Mouse (Mus musculus) liver, embryonic 13.5 days (tissue): ENCODE results near the gene 1700025G04Rik. TPM values are rescaled to one million over a fixed set of nuclear protein-coding genes. Genes with fewer than 3 reads are reported as not detected.

Experiments used
- ATAC-seq: fragments of 200-750 bp; cut with Nextera tagmentation; 2 replicates; pipeline ENCODE4 v1.8.0; 2017; ENCODE audit warnings: low read depth, mild to moderate bottlenecking, moderate number of reproducible peaks, moderate library complexity
- DNase-seq: peaks from one replicate; pipeline ENCODE4 v3.0.0; 2022
- H3K27ac ChIP-seq: fragments of 300-500 bp; sonication (generic); 2 replicates; pipeline ENCODE4 v1.5.1; 2015; ENCODE audit warnings: moderate library complexity, mild to moderate bottlenecking, inconsistent platforms
- H3K27me3 ChIP-seq: fragments of 300-500 bp; sonication (generic); 2 replicates; pipeline ENCODE4 v1.6.1; 2015; ENCODE audit warnings: mild to moderate bottlenecking, inconsistent platforms
- H3K36me3 ChIP-seq: fragments of 300-500 bp; sonication (generic); 2 replicates; pipeline ENCODE4 v1.6.1; 2015; ENCODE audit warnings: mild to moderate bottlenecking, inconsistent platforms
- H3K4me1 ChIP-seq: fragments of 300-500 bp; sonication (generic); replicated peaks from 2 replicates; pipeline ENCODE4 v1.6.1; 2015; ENCODE audit warnings: inconsistent platforms
- H3K4me2 ChIP-seq: fragments of 300-500 bp; sonication (generic); 2 replicates; pipeline ENCODE4 v1.6.1; 2015; ENCODE audit warnings: inconsistent platforms, mild to moderate bottlenecking, moderate library complexity
- H3K4me3 ChIP-seq: fragments of 300-500 bp; sonication (generic); replicated peaks from 2 replicates; pipeline ENCODE4 v1.5.1; 2015; ENCODE audit warnings: mild to moderate bottlenecking, inconsistent platforms
- H3K9ac ChIP-seq: fragments of 300-500 bp; sonication (generic); 2 replicates; pipeline ENCODE4 v1.6.1; 2015; ENCODE audit warnings: mild to moderate bottlenecking, inconsistent platforms
- H3K9me3 ChIP-seq: fragments of 300-500 bp; sonication (generic); replicated peaks from 2 replicates; pipeline ENCODE4 v1.6.1; 2016; ENCODE audit warnings: inconsistent platforms
- WGBS: fragments of 180-500 bp; shearing (Covaris S2); methylation state at CpG from one replicate; pipeline ENCODE4 v1.1.7; 2015; ENCODE audit not compliant: insufficient replicate concordance; 5-methylcytosine and 5-hydroxymethylcytosine counted together
- polyA plus RNA-seq: library from polyadenylated mRNA; unstranded; fragments of >200 nt; fragmentation: Nextera tagmentation; extraction: Ambion mirVana; gene quantifications from 2 replicates; pipeline ENCODE4 v1.2.1, GENCODE M21; 2015

1700025G04Rik gene
- polyA plus RNA-seq, 1 experiment from 2014 or later = 1.8 TPM

- WGBS = 65% methylated on average over 5 of the region's 5 CpGs
Observed at GRCm38 (mm10) chr1:152047416-152047815, 42.5 kb downstream of the 1700025G04Rik start.

DNA sequence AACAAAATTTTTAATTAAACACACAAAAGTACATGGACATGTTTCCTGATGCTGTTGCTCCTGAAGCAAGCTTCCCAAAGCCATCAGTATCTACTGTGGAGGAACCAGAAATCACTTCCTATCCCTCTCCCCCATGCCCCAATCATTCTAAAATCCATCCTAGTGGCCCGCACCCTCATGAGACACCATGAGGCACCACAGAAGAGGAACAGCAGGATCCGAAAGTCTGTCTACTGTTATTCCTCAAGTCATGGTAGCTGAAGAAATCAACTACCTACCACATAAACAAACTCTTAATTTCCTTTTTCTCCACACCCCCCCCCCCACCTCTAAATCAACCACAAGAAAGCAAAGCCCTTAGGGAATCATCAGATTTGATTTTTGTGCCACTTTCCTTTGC lies 46.5 kb downstream of the 1700025G04Rik start:
- Histone ChIP-seq H3K27me3 (no peaks in the 10 kb centered on the region), H3K36me3 (no peaks in the 10 kb centered on the region), H3K27ac (no peak overlapping the region), H3K9me3 (no peaks in the 10 kb centered on the region), H3K4me1 (no peaks in the 10 kb centered on the region), H3K4me2 (no peak overlapping the region), H3K4me3 (no peak overlapping the region), H3K9ac (no peak overlapping the region)
- 77% methylated on average over 2 of the region's 2 CpGs for WGBS
- no peak for DNase-seq
- ATAC-seq = no peak

More at GRCm38 (mm10) chr1:152047416-152047815, 42.5 kb downstream of the 1700025G04Rik start:
- no peak overlapping the region for H3K27ac ChIP-seq
- no peak overlapping the region for H3K4me2 ChIP-seq
- no peak overlapping the region for H3K4me3 ChIP-seq
- ATAC-seq (no peak), DNase-seq (no peak)
- no peaks in the 10 kb centered on the region for H3K27me3 ChIP-seq
- H3K4me1 ChIP-seq = peaks cover 6% of the 10 kb centered on the region; the same call in 1 of the 2 replicates
- H3K9me3 ChIP-seq = no peaks in the 10 kb centered on the region
- no peak overlapping the region for H3K9ac ChIP-seq
- no peaks in the 10 kb centered on the region for H3K36me3 ChIP-seq

GRCm38 (mm10) chr1:152042409-152042808 lies 47.5 kb downstream of the 1700025G04Rik start:
- no peaks in the 10 kb centered on the region for H3K36me3 ChIP-seq
- no peak for ATAC-seq
- no peak overlapping the region for H3K9ac ChIP-seq
- H3K4me1 ChIP-seq = no peaks in the 10 kb centered on the region
- H3K27me3 ChIP-seq = no peaks in the 10 kb centered on the region
- no peak overlapping the region for H3K27ac ChIP-seq
- no peak overlapping the region for H3K4me2 ChIP-seq
- H3K4me3 ChIP-seq = no peak overlapping the region
- 56% methylated on average over 3 of the region's 3 CpGs for WGBS
- H3K9me3 ChIP-seq = no peaks in the 10 kb centered on the region
- no peak for DNase-seq

DNA sequence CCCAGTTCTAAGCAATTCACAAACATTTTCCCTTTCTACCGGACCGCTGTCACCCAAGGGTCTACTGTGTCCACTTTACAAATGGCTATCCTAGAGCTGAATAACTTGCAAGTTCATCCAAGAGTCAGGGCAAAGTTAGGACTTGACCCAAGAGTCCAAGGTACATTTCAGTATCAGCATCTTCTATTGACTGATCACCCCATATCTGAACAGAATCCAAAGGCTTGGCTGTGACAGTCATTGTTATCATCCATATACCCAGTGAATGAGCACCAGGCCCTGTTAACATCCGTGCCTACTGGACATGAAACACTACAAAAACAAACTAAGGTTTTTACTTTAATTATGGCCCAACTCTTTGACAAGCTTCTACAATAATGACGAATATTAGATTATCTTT lies 48.9 kb downstream of the 1700025G04Rik start:
- Histone ChIP-seq H3K4me3 (no peak overlapping the region), H3K9ac (no peak overlapping the region), H3K27me3 (no peaks in the 10 kb centered on the region), H3K4me2 (no peak overlapping the region), H3K9me3 (no peaks in the 10 kb centered on the region), H3K4me1 (no peaks in the 10 kb centered on the region), H3K27ac (no peak overlapping the region), H3K36me3 (no peaks in the 10 kb centered on the region)
- WGBS = 68% methylated on average over 4 of the region's 4 CpGs
- DNase-seq (no peak), ATAC-seq (no peak)

GRCm38 (mm10) chr1:152040053-152040452 lies 49.9 kb downstream of the 1700025G04Rik start:
- no peak overlapping the region for H3K4me3 ChIP-seq
- no peaks in the 10 kb centered on the region for H3K4me1 ChIP-seq
- no peak for DNase-seq
- no peak overlapping the region for H3K27ac ChIP-seq
- H3K36me3 ChIP-seq = no peaks in the 10 kb centered on the region
- no peak for ATAC-seq
- H3K9ac ChIP-seq = no peak overlapping the region
- H3K9me3 ChIP-seq = no peaks in the 10 kb centered on the region
- no peak overlapping the region for H3K4me2 ChIP-seq
- 57% methylated on average over 7 of the region's 7 CpGs for WGBS
- H3K27me3 ChIP-seq = no peaks in the 10 kb centered on the region

DNA sequence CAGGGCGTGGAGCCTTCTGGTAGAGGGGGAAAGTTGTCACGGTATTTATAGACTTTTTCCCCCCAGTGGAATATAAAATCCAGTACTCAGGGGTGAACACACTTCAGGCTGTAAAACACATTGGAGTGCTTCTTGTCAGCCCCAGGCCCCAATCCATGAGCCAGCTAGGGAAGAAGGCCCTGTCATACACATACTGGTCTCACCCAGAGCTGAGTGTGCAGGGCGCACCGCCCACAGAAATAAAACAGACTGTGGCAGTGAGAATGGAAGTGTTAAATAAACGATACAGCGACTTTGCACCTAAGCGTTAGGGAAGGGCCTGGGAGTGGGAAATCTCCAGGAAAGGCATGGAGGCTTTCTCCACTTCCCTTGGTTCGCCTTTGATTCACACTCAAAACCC lies 50.3 kb downstream of the 1700025G04Rik start:
- Histone ChIP-seq H3K4me3 (no peak overlapping the region), H3K4me2 (no peak overlapping the region), H3K27ac (no peak overlapping the region), H3K4me1 (no peaks in the 10 kb centered on the region), H3K9ac (no peak overlapping the region), H3K27me3 (no peaks in the 10 kb centered on the region), H3K36me3 (no peaks in the 10 kb centered on the region), H3K9me3 (no peaks in the 10 kb centered on the region)
- ATAC-seq = no peak
- no peak for DNase-seq
- 71% methylated on average over 8 of the region's 8 CpGs for WGBS

GRCm38 (mm10) chr1:152038086-152038485 lies 51.8 kb downstream of the 1700025G04Rik start:
- WGBS = 49% methylated on average over 9 of the region's 9 CpGs
- Histone ChIP-seq H3K4me2 (no peak overlapping the region), H3K27me3 (no peaks in the 10 kb centered on the region), H3K27ac (no peak overlapping the region), H3K36me3 (no peaks in the 10 kb centered on the region), H3K9me3 (no peaks in the 10 kb centered on the region), H3K4me3 (no peak overlapping the region), H3K4me1 (no peaks in the 10 kb centered on the region), H3K9ac (no peak overlapping the region)
- ATAC-seq = no peak
- DNase-seq = no peak

- Histone ChIP-seq H3K4me3 (no peak overlapping the region), H3K27ac (no peak overlapping the region), H3K4me1 (no peaks in the 10 kb centered on the region), H3K4me2 (no peak overlapping the region), H3K9me3 (no peaks in the 10 kb centered on the region), H3K27me3 (no peaks in the 10 kb centered on the region), H3K9ac (no peak overlapping the region), H3K36me3 (no peaks in the 10 kb centered on the region)
- DNase-seq = no peak
- WGBS = 23% methylated on average over 4 of the region's 4 CpGs
- ATAC-seq = no peak
Observed at GRCm38 (mm10) chr1:152037589-152037988, 52.3 kb downstream of the 1700025G04Rik start.

DNA sequence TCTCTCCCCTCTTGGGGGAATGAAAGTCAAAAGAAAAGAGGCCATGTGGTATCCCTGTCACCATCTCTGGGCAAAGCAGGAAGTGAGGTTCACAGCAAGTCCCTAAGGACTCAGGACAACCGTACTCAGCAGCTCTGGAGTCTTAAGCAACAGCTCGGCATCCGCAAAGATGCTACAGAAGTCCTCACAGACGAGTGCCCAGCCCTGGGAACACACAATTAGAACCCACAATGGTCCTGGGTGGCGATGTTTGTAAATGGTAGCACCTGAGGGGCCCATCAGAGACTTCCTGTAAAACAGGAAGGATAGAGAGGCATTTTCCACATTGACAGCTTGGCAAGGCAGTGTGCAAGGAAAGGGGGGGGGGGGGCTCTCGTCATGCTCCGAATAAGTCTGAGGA lies 55.2 kb downstream of the 1700025G04Rik start:
- no peak for ATAC-seq
- DNase-seq = no peak
- H3K36me3 ChIP-seq = no peaks in the 10 kb centered on the region
- no peaks in the 10 kb centered on the region for H3K27me3 ChIP-seq
- no peaks in the 10 kb centered on the region for H3K9me3 ChIP-seq
- H3K4me2 ChIP-seq = no peak overlapping the region
- no peaks in the 10 kb centered on the region; the same call in 1 of the 2 replicates for H3K4me1 ChIP-seq
- WGBS = 48% methylated on average over 5 of the region's 7 CpGs
- no peak overlapping the region for H3K27ac ChIP-seq
- H3K9ac ChIP-seq = no peak overlapping the region
- no peak overlapping the region for H3K4me3 ChIP-seq

- Histone ChIP-seq H3K27ac (no peak overlapping the region), H3K4me3 (no peak overlapping the region), H3K4me2 (no peak overlapping the region), H3K9ac (no peak overlapping the region), H3K9me3 (no peaks in the 10 kb centered on the region), H3K27me3 (no peaks in the 10 kb centered on the region), H3K4me1 (no peaks in the 10 kb centered on the region; the same call in 1 of the 2 replicates), H3K36me3 (no peaks in the 10 kb centered on the region)
- DNase-seq (no peak), ATAC-seq (no peak)
- WGBS = 57% methylated on average over 3 of the region's 3 CpGs
Observed at GRCm38 (mm10) chr1:152033731-152034130, 56.2 kb downstream of the 1700025G04Rik start.

DNA sequence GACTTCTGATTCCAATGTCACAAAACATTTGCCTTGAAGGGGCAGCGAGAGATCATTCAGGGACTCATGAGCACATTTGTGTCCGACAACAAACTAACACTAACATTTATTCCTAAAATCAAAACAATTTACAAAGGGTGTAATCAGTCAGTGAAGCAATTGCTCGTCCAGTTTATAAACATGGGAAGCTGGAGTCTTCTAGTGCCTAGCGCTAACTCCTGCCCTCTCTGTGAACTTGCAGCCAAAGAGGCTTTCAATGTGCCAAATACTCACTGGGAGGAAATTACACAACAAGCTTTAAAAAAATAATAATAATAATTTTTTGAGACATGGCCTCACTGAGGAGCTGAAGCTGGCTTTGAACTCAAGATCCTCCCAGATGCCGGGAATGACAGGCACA lies 57.8 kb downstream of the 1700025G04Rik start:
- no peak overlapping the region for H3K4me2 ChIP-seq
- H3K9me3 ChIP-seq = no peaks in the 10 kb centered on the region
- no peak for ATAC-seq
- H3K36me3 ChIP-seq = no peaks in the 10 kb centered on the region
- no peak overlapping the region for H3K4me3 ChIP-seq
- H3K9ac ChIP-seq = no peak overlapping the region
- WGBS = 72% methylated on average over 5 of the region's 5 CpGs
- H3K27me3 ChIP-seq = no peaks in the 10 kb centered on the region
- H3K27ac ChIP-seq = no peak overlapping the region
- DNase-seq = no peak
- no peaks in the 10 kb centered on the region; the same call in 1 of the 2 replicates for H3K4me1 ChIP-seq

- 67% methylated on average over 6 of the region's 6 CpGs for WGBS
Observed at GRCm38 (mm10) chr1:152030546-152030945, 59.4 kb downstream of the 1700025G04Rik start.

More at GRCm38 (mm10) chr1:152030546-152030945, 59.4 kb downstream of the 1700025G04Rik start:
- H3K4me1 ChIP-seq = no peaks in the 10 kb centered on the region; the same call in 1 of the 2 replicates
- H3K4me3 ChIP-seq = no peak overlapping the region
- no peaks in the 10 kb centered on the region for H3K27me3 ChIP-seq
- H3K27ac ChIP-seq = no peak overlapping the region
- ATAC-seq (no peak), DNase-seq (no peak)
- H3K4me2 ChIP-seq = no peak overlapping the region
- H3K36me3 ChIP-seq = no peaks in the 10 kb centered on the region
- no peaks in the 10 kb centered on the region for H3K9me3 ChIP-seq
- no peak overlapping the region for H3K9ac ChIP-seq
